ENCODE assay signal across 9 mouse cellular contexts in genomic region chr5:112298226-112298988, GRCm38 (mm10). TPM values are rescaled to one million over a fixed set of nuclear protein-coding genes. Genes with fewer than 3 reads are reported as not detected.
DNase-seq lines count a peak whose midpoint lies in the region; ATAC-seq and TF ChIP-seq lines count a peak whose summit lies in the region.
"Had no signal": no experiment of that assay in that cellular context is flagged by ENCODE, and none has a peak within 500 bp of the region (broad histone marks: within the 10 kb centered on the region; RNA-seq: fewer than 3 reads in every experiment).

No protein-coding gene starts in this region.

- no peak for TF ChIP-seq EP300 in liver, postnatal 0 days (IDR thresholded peaks at IDR 0.05; ENCODE audit: low read depth)

- DNase-seq in adrenal gland, postnatal 36 days, result peak; percentile 83 to 86
- DNase-seq in induced T-regulatory cell, adult 2 months (ENCODE audit: low read depth), result peak; percentile 74
- peak; percentile 63 for DNase-seq in liver, postnatal 0 days
- peak; percentile 53 to 74 for DNase-seq in thymus, postnatal 36 days
- DNase-seq in testis, postnatal 10 days (ENCODE audit: low spot score), result no peak
- DNase-seq in frontal cortex, postnatal 10 days (ENCODE audit: low spot score in 2 of 2), result no peak

- no peaks in the 10 kb centered on the region for H3K9me3 ChIP-seq in liver, postnatal 0 days (ENCODE audit: low read length)
- no peaks in the 10 kb centered on the region for H3K9me3 ChIP-seq in forebrain, embryonic 15.5 days
- H3K9me3 ChIP-seq: limb, embryonic 13.5 days had no signal

- 0 out of 2 replicates have a peak overlapping the region, but pooled peaks have one; percentile 1 for H3K9ac ChIP-seq in liver, postnatal 0 days (replicated peaks)
- no peak overlapping the region for H3K9ac ChIP-seq in forebrain, embryonic 15.5 days (replicated peaks)
- H3K9ac ChIP-seq: limb, embryonic 13.5 days had no signal

- H3K27me3 ChIP-seq in liver, postnatal 0 days (ENCODE audit: insufficient read depth, low read length), result no peaks in the 10 kb centered on the region
- no peaks in the 10 kb centered on the region for H3K27me3 ChIP-seq in forebrain, embryonic 15.5 days
- H3K27me3 ChIP-seq: limb, embryonic 13.5 days had no signal

- no peak overlapping the region for H3K4me3 ChIP-seq in liver, postnatal 0 days (ENCODE audit: low read depth, low read length)
- no peak overlapping the region for H3K4me3 ChIP-seq in forebrain, embryonic 15.5 days
- H3K4me3 ChIP-seq: limb, embryonic 13.5 days had no signal

- no peak overlapping the region for H3K4me2 ChIP-seq in liver, postnatal 0 days (ENCODE audit: low read depth, low read length)
- H3K4me2 ChIP-seq in forebrain, embryonic 15.5 days (replicated peaks), result no peak overlapping the region
- H3K4me2 ChIP-seq: limb, embryonic 13.5 days had no signal

- WGBS in liver, postnatal 0 days (ENCODE audit: insufficient replicate concordance), result 52% methylated on average over 12 of the region's 12 CpGs
- 92% methylated on average over 12 of the region's 12 CpGs for WGBS in forebrain, embryonic 15.5 days

- ATAC-seq in CD4-positive, CD25-positive, alpha-beta regulatory T cell, adult 4 months, result peak; percentile 47
- peak; percentile 60 for ATAC-seq in liver, postnatal 0 days
- no peak for ATAC-seq in forebrain, embryonic 15.5 days (replicated peaks)

- H3K27ac ChIP-seq in liver, postnatal 0 days (ENCODE audit: low read depth), result peak overlapping the region; percentile 71
- H3K27ac ChIP-seq in forebrain, embryonic 15.5 days (replicated peaks), result no peak overlapping the region

- no peaks in the 10 kb centered on the region for H3K36me3 ChIP-seq in liver, postnatal 0 days (replicated peaks; ENCODE audit: insufficient read depth, low read length)
- H3K36me3 ChIP-seq in forebrain, embryonic 15.5 days, result no peaks in the 10 kb centered on the region
- H3K36me3 ChIP-seq: limb, embryonic 13.5 days had no signal

- TF ChIP-seq CTCF in liver, postnatal 0 days (IDR thresholded peaks at IDR 0.05; ENCODE audit: low read depth), result no peak

- peaks cover 86% of the 10 kb centered on the region for H3K4me1 ChIP-seq in liver, postnatal 0 days (ENCODE audit: insufficient read depth)
- 0 out of 2 replicates have a peak, but pooled peaks cover 8% of the 10 kb centered on the region for H3K4me1 ChIP-seq in forebrain, embryonic 15.5 days

RNA-seq across cellular contexts. Expression of gene Tpst2, which starts 21.9 kb away (rescaled TPM):
- 10 to 100 TPM; 58.0 to 61.9 TPM for polyA plus RNA-seq in CD4-positive, CD25-positive, alpha-beta regulatory T cell, adult 4 months (2017; shearing (Covaris generic))
- 100 to 1,000 TPM; 198 to 275 TPM for total RNA-seq in adrenal gland, postnatal 36 days (2021)
- 34.5 and 36.2 TPM in 2 replicates for polyA plus RNA-seq in liver, postnatal 0 days (2015; fragmentation: Nextera tagmentation; extraction: Ambion mirVana)
- 28.8 and 29.5 TPM in 2 replicates for polyA plus RNA-seq in forebrain, embryonic 15.5 days (2015; fragmentation: Nextera tagmentation; extraction: Ambion mirVana)

RNA-seq across cellular contexts. Expression of gene Tfip11, which starts 27.8 kb away (rescaled TPM):
- 10 to 100 TPM; 17.0 to 37.0 TPM for polyA plus RNA-seq in CD4-positive, CD25-positive, alpha-beta regulatory T cell, adult 4 months (2017; shearing (Covaris generic))
- 10 to 100 TPM; 36.3 to 37.8 TPM for total RNA-seq in adrenal gland, postnatal 36 days (2021)
- 6.7 and 8.0 TPM in 2 replicates for polyA plus RNA-seq in liver, postnatal 0 days (2015; fragmentation: Nextera tagmentation; extraction: Ambion mirVana)
- 33.9 and 34.4 TPM in 2 replicates for polyA plus RNA-seq in forebrain, embryonic 15.5 days (2015; fragmentation: Nextera tagmentation; extraction: Ambion mirVana)

RNA-seq across cellular contexts. Expression of gene Crybb1, which starts 42.8 kb away (rescaled TPM):
- not detected for polyA plus RNA-seq in CD4-positive, CD25-positive, alpha-beta regulatory T cell, adult 4 months (2017; shearing (Covaris generic))
- total RNA-seq in adrenal gland, postnatal 36 days (2021), result 1 to 10 TPM; 3.4 to 3.9 TPM
- polyA plus RNA-seq in liver, postnatal 0 days (2015; fragmentation: Nextera tagmentation; extraction: Ambion mirVana), result 0.33 TPM in 1 of 2 replicates, not detected in the other
- polyA plus RNA-seq in forebrain, embryonic 15.5 days (2015; fragmentation: Nextera tagmentation; extraction: Ambion mirVana), result 5.4 and 5.5 TPM in 2 replicates

RNA-seq across cellular contexts. Expression of gene Srrd, which starts 44.4 kb away (rescaled TPM):
- 1 to 10 TPM; 1.2 to 4.6 TPM for polyA plus RNA-seq in CD4-positive, CD25-positive, alpha-beta regulatory T cell, adult 4 months (2017; shearing (Covaris generic))
- total RNA-seq in adrenal gland, postnatal 36 days (2021), result 10 to 100 TPM; 35.5 to 63.7 TPM
- polyA plus RNA-seq in liver, postnatal 0 days (2015; fragmentation: Nextera tagmentation; extraction: Ambion mirVana), result 9.4 and 10.6 TPM in 2 replicates
- polyA plus RNA-seq in forebrain, embryonic 15.5 days (2015; fragmentation: Nextera tagmentation; extraction: Ambion mirVana), result 54.0 and 57.5 TPM in 2 replicates

RNA-seq across cellular contexts. Expression of gene Hps4, which starts 44.5 kb away (rescaled TPM):
- polyA plus RNA-seq in CD4-positive, CD25-positive, alpha-beta regulatory T cell, adult 4 months (2017; shearing (Covaris generic)), result 10 to 100 TPM; 14.5 to 16.7 TPM
- total RNA-seq in adrenal gland, postnatal 36 days (2021), result 10 to 100 TPM; 29.4 to 49.4 TPM
- 11.5 and 12.5 TPM in 2 replicates for polyA plus RNA-seq in liver, postnatal 0 days (2015; fragmentation: Nextera tagmentation; extraction: Ambion mirVana)
- polyA plus RNA-seq in forebrain, embryonic 15.5 days (2015; fragmentation: Nextera tagmentation; extraction: Ambion mirVana), result 33.4 and 33.8 TPM in 2 replicates

Comparison
In these comparisons a context has a peak if more than half of its experiments do, and no peak if none do; other contexts are left out.
1. DNase-seq: peak in adrenal gland, postnatal 36 days (2 of 2), induced T-regulatory cell, adult 2 months (single experiment), liver, postnatal 0 days (single experiment) and thymus, postnatal 36 days (2 of 2); none in testis, postnatal 10 days (single experiment) and frontal cortex, postnatal 10 days (0 of 2).